Mouse (Mus musculus): ENCODE data around the gene Tgm5.
A peak's percentile ranks its signal among the peaks of the same experiment; 100 is the strongest.
"Not testable (repeated sequence)": the region's sequence is repeated elsewhere in the genome, so short reads cannot be mapped to it uniquely, and the experiment has no call there.

Gene Tgm5

GRCm38 (mm10) chr2:121085480-121086185 is at the start of gene Tgm5:
Tgm5 (minus strand) TSS chr2:121085841.
- DNase-seq (ENCODE audit: low spot score in 2 of 2), result no peak

GRCm38 (mm10) chr2:121132822-121133221 is 47.2 kb upstream of the Tgm5 start:
- DNase-seq (ENCODE audit: low spot score in 2 of 2), result no peak

DNA sequence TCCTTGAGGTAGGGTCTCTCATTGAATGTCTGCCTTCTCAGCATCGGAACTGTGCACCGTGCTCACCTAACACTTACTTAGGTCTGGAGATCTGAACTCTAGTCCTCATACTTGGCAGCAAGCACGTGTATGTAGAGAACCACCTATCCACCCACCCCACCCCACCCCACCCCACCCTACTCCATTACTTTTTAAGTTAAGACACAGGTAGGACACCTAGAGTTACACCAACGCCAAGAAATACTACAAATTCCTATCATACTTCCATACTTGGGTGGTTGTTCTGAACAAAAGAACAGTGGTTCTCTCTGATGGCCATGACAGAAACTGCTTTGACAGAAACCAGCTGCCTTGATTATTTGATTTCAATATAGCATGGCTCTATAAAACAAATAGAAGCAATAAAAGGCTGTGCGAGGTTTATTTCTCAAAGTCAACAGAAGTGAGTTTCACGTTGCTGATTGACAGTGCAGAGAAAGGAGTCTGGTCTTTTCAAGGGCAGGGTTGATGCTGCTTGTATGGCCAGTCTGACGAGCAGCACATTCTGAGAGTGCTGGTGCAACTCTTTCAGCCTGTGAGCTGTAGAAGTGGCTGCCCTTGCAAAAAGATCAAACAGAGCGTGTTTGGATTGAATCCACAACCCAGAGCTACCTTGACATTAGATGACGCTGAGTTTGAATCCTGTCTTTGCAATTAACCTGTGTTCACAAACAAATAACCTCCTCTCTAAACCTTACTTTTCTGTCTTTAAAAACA is 43.4 kb upstream of the Tgm5 start:
- no peak for DNase-seq (ENCODE audit: low spot score in 2 of 2)

GRCm38 (mm10) chr2:121127536-121127935 is 41.9 kb upstream of the Tgm5 start:
- DNase-seq (ENCODE audit: low spot score in 2 of 2), result no peak

GRCm38 (mm10) chr2:121126302-121126701 is 40.7 kb upstream of the Tgm5 start:
- DNase-seq (ENCODE audit: low spot score in 2 of 2), result not testable (repeated sequence)

- DNase-seq (ENCODE audit: low spot score in 2 of 2), result no peak
Measured at GRCm38 (mm10) chr2:121119260-121119659, 33.6 kb upstream of the Tgm5 start.

DNA sequence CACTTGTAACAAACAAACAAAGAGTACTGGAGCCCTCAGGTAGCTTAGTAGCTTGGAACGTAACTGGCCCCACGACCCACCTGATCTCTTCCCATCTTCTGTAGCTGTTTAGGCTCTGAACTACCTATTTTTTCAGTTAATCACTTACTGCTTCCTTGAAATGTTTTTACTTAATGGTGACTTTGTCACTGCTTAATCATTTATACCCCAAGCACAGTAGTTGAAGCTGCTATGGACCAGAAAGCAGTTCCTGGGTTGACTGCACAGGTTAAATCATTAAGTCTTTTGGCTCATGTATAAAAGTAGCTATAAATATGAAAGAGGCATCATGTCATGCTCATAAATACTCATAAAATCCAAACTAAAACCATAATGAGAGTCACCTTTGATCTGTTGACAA is 29.8 kb upstream of the Tgm5 start:
- no peak for DNase-seq (ENCODE audit: low spot score in 2 of 2)

GRCm38 (mm10) chr2:121109695-121110094 is 24.1 kb upstream of the Tgm5 start, which contains the start of gene Tgm7:
Tgm7 (minus strand) TSS chr2:121109795.
- no peak for DNase-seq (ENCODE audit: low spot score in 2 of 2)

GRCm38 (mm10) chr2:121105940-121106339 is 20.3 kb upstream of the Tgm5 start:
- no peak for DNase-seq (ENCODE audit: low spot score in 2 of 2)

- peak in 1 of 2 experiments; percentile 39 for DNase-seq (ENCODE audit: low spot score in 2 of 2)
Measured at GRCm38 (mm10) chr2:121102051-121102450, 16.4 kb upstream of the Tgm5 start.

- no peak for DNase-seq (ENCODE audit: low spot score in 2 of 2)
Measured at GRCm38 (mm10) chr2:121089751-121090150, 4.1 kb upstream of the Tgm5 start.

GRCm38 (mm10) chr2:121088507-121088906 is 2.9 kb upstream of the Tgm5 start:
- DNase-seq (ENCODE audit: low spot score in 2 of 2), result no peak

DNA sequence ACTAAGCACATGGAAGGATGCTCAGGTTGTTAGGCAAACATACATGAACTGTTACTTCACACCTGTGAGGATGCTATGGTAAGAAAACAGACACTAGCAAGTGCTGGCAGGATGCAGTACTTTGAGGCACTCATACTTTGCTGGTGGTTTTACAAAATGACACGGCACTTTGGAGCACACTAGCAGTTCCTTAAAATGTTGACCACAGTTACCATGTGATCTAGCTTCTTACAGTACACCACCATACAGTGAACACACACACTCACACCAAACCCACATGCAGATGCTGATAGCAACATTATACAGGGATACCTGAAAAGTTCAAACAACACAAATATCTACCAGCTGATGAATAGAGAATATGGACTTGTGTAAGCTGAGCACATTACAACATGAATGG is 3.0 kb downstream of the Tgm5 start:
- no peak for DNase-seq (ENCODE audit: low spot score in 2 of 2)

DNA sequence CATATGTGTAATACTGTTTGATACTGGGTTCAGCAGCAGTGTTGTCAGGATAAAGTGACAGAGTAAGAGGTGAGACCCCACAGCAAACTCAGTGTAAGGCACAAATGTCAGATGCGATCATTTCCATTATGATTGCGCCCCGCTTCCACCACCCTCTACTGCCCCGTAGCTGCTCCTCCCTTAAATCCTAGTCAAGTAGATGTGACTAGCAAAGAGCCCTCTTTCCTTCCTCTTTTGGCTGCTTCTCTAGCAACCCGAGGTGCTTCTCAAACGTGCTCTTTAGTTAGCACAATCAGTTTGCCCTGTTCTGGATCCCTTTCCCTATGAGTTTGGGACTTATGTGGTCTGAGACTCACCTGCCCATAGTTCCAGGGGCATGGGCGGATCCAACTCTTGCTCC is 10.9 kb downstream of the Tgm5 start:
- no peak for DNase-seq (ENCODE audit: low spot score in 2 of 2)

DNA sequence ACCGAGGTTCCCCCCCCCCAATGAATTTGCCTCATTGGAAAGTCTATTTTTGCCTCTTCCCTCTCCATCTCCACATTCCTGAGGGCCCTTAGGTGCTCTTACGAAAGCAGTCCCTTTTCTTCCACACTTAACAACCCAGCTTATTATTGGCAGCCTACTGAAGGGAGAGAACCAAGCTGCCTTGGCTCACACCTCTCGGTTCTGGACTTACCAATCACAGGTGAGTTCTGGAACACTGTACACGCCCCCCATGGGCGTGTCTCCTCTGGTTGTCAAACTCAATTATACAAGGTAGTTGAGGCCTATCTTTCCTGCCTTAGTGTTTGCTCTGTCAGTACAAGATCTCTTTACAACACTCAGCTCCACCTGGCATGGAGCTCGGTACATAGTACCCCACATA is 13.8 kb downstream of the Tgm5 start:
- no peak for DNase-seq (ENCODE audit: low spot score in 2 of 2)

- DNase-seq (ENCODE audit: low spot score in 2 of 2), result no peak
Measured at GRCm38 (mm10) chr2:121069506-121069905, 16.1 kb downstream of the Tgm5 start.

DNA sequence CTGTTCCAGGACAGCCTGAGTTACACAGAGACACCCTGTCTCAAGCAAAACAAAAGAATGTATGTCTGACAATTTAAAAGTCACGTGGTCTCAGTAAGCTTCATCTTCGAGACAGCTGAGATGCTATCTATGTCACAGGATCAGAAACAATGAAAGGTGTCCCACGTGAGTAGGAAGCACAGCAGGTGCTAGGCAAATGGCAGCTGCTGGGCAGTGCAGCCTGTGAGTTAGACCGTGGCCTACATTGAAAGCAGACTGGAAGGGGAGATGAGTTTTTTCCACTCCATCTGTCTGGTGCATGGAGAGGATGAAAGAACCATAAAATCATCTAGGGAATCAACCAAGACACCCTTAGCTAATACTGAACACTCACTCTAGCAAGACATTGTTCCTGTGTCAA is 18.5 kb downstream of the Tgm5 start:
- DNase-seq (ENCODE audit: low spot score in 2 of 2), result no peak

DNA sequence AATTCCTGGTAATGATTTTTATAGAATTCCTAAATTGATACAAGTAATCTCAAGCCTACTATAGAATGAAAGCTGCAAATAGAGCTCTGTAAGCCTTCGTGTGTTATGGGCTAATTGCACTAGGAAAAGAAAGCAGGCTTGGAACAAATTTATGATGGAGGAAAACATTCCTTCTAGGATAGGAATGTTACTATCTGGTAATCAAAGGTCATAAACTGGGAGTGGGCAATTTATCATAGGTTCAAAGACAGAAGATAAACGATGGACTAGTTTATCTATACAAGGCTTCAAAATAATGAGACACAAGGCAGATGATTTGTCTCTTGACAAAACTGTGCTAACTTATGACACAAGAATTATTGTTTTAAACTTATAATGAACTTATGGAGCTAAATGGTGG is 24.3 kb downstream of the Tgm5 start:
- DNase-seq (ENCODE audit: low spot score in 2 of 2), result no peak

DNA sequence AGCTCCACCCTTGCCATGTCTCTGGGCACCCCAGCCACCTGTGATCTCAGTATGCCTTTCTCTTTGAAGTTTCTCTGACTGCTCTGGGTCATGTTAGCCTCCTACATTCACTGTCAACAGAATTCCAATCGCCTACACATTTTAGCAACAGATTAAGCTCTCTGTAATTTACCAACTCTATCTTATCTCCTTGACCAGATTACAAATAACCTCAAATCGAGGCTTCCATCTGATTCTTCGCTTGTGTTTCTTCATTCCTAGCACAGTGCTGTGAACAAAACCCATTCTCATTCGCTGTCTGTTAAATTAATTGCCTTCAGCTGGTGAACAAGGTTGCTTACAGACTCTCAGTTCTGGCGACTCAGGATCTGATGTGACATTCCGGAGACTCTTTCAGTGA is 27.6 kb downstream of the Tgm5 start:
- no peak for DNase-seq (ENCODE audit: low spot score in 2 of 2)

- no peak for DNase-seq (ENCODE audit: low spot score in 2 of 2)
Measured at GRCm38 (mm10) chr2:121055915-121056314, 29.7 kb downstream of the Tgm5 start.

DNA sequence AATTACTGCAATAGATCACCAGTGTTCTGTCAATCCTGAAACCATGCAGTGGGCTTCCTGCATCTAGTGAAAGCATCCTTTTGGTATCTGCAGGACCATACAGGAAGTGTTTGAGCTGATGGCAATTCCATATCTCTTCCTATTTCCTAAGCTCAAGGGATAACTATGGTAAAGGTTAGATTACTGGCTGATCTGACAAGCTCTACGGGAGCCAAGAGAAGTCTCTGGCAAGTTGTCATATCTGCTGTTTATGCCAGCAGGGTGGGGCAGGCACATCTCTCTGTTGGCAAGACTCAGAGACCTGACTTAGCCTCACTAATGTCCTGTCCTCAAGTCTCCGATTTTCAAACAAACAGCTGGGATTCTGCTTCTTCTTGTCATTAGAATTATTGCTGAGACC is 31.6 kb downstream of the Tgm5 start:
- no peak for DNase-seq (ENCODE audit: low spot score in 2 of 2)

GRCm38 (mm10) chr2:121052176-121052575 is 33.5 kb downstream of the Tgm5 start:
- DNase-seq (ENCODE audit: low spot score in 2 of 2), result no peak

- no peak for DNase-seq (ENCODE audit: low spot score in 2 of 2)
Measured at GRCm38 (mm10) chr2:121045653-121046052, 40.0 kb downstream of the Tgm5 start.
